Mouse (Mus musculus): ENCODE results near the gene Rpf2. TPM values are rescaled to one million over a fixed set of nuclear protein-coding genes. Genes with fewer than 3 reads are reported as not detected.

The Rpf2 gene
- polyA plus RNA-seq, 1 experiment from 2014 or later = 58.6 TPM

- H3K9me3 ChIP-seq (ENCODE audit: control insufficient read depth, low read length) = no peaks in the 10 kb centered on the region
- H3K4me1 ChIP-seq (ENCODE audit: control insufficient read depth, insufficient read depth, low read length) = no peaks in the 10 kb centered on the region
- H3K27me3 ChIP-seq (replicated peaks; ENCODE audit: control insufficient read depth, insufficient read depth, low read length) = no peaks in the 10 kb centered on the region
- peak; percentile 74 for DNase-seq (ENCODE audit: low spot score)
- peak overlapping the region; percentile 81 for H3K4me2 ChIP-seq (ENCODE audit: low read depth, low read length)
- peaks cover 4% of the 10 kb centered on the region for H3K36me3 ChIP-seq (ENCODE audit: control insufficient read depth, insufficient read depth, low read length)
- 4% methylated on average over 5 of the region's 5 CpGs for WGBS
- ATAC-seq (ENCODE audit: low read depth) = no peak
- no peak overlapping the region for H3K9ac ChIP-seq (ENCODE audit: low read depth, low read length)
- peak overlapping the region; percentile 84; the same call in 1 of the 2 replicates for H3K4me3 ChIP-seq (ENCODE audit: low read depth, low read length)
- H3K27ac ChIP-seq (replicated peaks; ENCODE audit: low read depth, low read length) = peak overlapping the region; percentile 96
These were observed 12.1 kb upstream of the Rpf2 start for GRCm38 (mm10) chr10:40258976-40259375.

- Histone ChIP-seq H3K27me3 (replicated peaks; ENCODE audit: control insufficient read depth, insufficient read depth, low read length) (no peaks in the 10 kb centered on the region), H3K27ac (replicated peaks; ENCODE audit: low read depth, low read length) (peak overlapping the region; percentile 96), H3K9ac (ENCODE audit: low read depth, low read length) (peak overlapping the region; percentile 91), H3K9me3 (ENCODE audit: control insufficient read depth, low read length) (no peaks in the 10 kb centered on the region), H3K4me3 (ENCODE audit: low read depth, low read length) (peak overlapping the region; percentile 84), H3K36me3 (ENCODE audit: control insufficient read depth, insufficient read depth, low read length) (peaks cover 9% of the 10 kb centered on the region), H3K4me1 (ENCODE audit: control insufficient read depth, insufficient read depth, low read length) (no peaks in the 10 kb centered on the region), H3K4me2 (ENCODE audit: low read depth, low read length) (peak overlapping the region; percentile 81)
- ATAC-seq (ENCODE audit: low read depth) (peak; percentile 88), DNase-seq (ENCODE audit: low spot score) (peak; percentile 98)
- under 1% methylated on average over 12 of the region's 12 CpGs for WGBS
These were observed 11.6 kb upstream of the Rpf2 start for GRCm38 (mm10) chr10:40258401-40258966.

- H3K27me3 ChIP-seq (replicated peaks; ENCODE audit: control insufficient read depth, insufficient read depth, low read length) = no peaks in the 10 kb centered on the region
- peak within 1 kb of the TSS; percentile 84 for H3K4me3 ChIP-seq (ENCODE audit: low read depth, low read length)
- peak; percentile 78 for ATAC-seq (ENCODE audit: low read depth)
- peak within 1 kb of the TSS; percentile 91 for H3K9ac ChIP-seq (ENCODE audit: low read depth, low read length)
- peaks cover 17% of the 10 kb centered on the region for H3K36me3 ChIP-seq (ENCODE audit: control insufficient read depth, insufficient read depth, low read length)
- peak within 1 kb of the TSS; percentile 81 for H3K4me2 ChIP-seq (ENCODE audit: low read depth, low read length)
- H3K9me3 ChIP-seq (ENCODE audit: control insufficient read depth, low read length) = no peaks in the 10 kb centered on the region
- peak within 1 kb of the TSS; percentile 96 for H3K27ac ChIP-seq (replicated peaks; ENCODE audit: low read depth, low read length)
- DNase-seq (ENCODE audit: low spot score) = peak; percentile 97
- H3K4me1 ChIP-seq (ENCODE audit: control insufficient read depth, insufficient read depth, low read length) = no peaks in the 10 kb centered on the region
- 0% methylated on average over 39 of the region's 43 CpGs for WGBS
These were observed 10.8 kb upstream of the Rpf2 start, which contains the start of gene Gtf3c6 for GRCm38 (mm10) chr10:40257414-40258255. Gtf3c6 (minus strand) TSS chr10:40258108.

- peak overlapping the region; percentile 81 for H3K4me2 ChIP-seq (ENCODE audit: low read depth, low read length)
- DNase-seq (ENCODE audit: low spot score) (peak; percentile 91), ATAC-seq (ENCODE audit: low read depth) (peak; percentile 56)
- peak overlapping the region; percentile 91 for H3K9ac ChIP-seq (ENCODE audit: low read depth, low read length)
- peak overlapping the region; percentile 96 for H3K27ac ChIP-seq (replicated peaks; ENCODE audit: low read depth, low read length)
- peaks cover 27% of the 10 kb centered on the region for H3K36me3 ChIP-seq (ENCODE audit: control insufficient read depth, insufficient read depth, low read length)
- WGBS = under 1% methylated on average over 5 of the region's 5 CpGs
- no peaks in the 10 kb centered on the region for H3K9me3 ChIP-seq (ENCODE audit: control insufficient read depth, low read length)
- H3K4me1 ChIP-seq (ENCODE audit: control insufficient read depth, insufficient read depth, low read length) = no peaks in the 10 kb centered on the region
- H3K27me3 ChIP-seq (replicated peaks; ENCODE audit: control insufficient read depth, insufficient read depth, low read length) = no peaks in the 10 kb centered on the region
- H3K4me3 ChIP-seq (ENCODE audit: low read depth, low read length) = peak overlapping the region; percentile 84
These were observed 9.9 kb upstream of the Rpf2 start for GRCm38 (mm10) chr10:40256716-40257115.

GRCm38 (mm10) chr10:40250969-40251368, 4.1 kb upstream of the Rpf2 start:
- WGBS = 87% methylated on average over 6 of the region's 6 CpGs
- peaks cover 67% of the 10 kb centered on the region for H3K36me3 ChIP-seq (ENCODE audit: control insufficient read depth, insufficient read depth, low read length)

GRCm38 (mm10) chr10:40249625-40250024, 2.8 kb upstream of the Rpf2 start:
- H3K36me3 ChIP-seq (ENCODE audit: control insufficient read depth, insufficient read depth, low read length) = peaks cover 67% of the 10 kb centered on the region
- H3K27me3 ChIP-seq (replicated peaks; ENCODE audit: control insufficient read depth, insufficient read depth, low read length) = no peaks in the 10 kb centered on the region
- ATAC-seq (ENCODE audit: low read depth) = no peak
- H3K27ac ChIP-seq (replicated peaks; ENCODE audit: low read depth, low read length) = no peak overlapping the region
- H3K9ac ChIP-seq (ENCODE audit: low read depth, low read length) = no peak overlapping the region
- peaks cover 9% of the 10 kb centered on the region; the same call in 1 of the 2 replicates for H3K4me1 ChIP-seq (ENCODE audit: control insufficient read depth, insufficient read depth, low read length)
- H3K9me3 ChIP-seq (ENCODE audit: control insufficient read depth, low read length) = no peaks in the 10 kb centered on the region
- 85% methylated on average over 9 of the region's 9 CpGs for WGBS
- no peak overlapping the region for H3K4me2 ChIP-seq (ENCODE audit: low read depth, low read length)
- H3K4me3 ChIP-seq (ENCODE audit: low read depth, low read length) = no peak overlapping the region
- no peak for DNase-seq (ENCODE audit: low spot score)

More at GRCm38 (mm10) chr10:40250969-40251368, 4.1 kb upstream of the Rpf2 start:
- Histone ChIP-seq H3K4me1 (ENCODE audit: control insufficient read depth, insufficient read depth, low read length) (peaks cover 5% of the 10 kb centered on the region; the same call in 1 of the 2 replicates), H3K27me3 (replicated peaks; ENCODE audit: control insufficient read depth, insufficient read depth, low read length) (no peaks in the 10 kb centered on the region), H3K4me3 (ENCODE audit: low read depth, low read length) (no peak overlapping the region), H3K27ac (replicated peaks; ENCODE audit: low read depth, low read length) (no peak overlapping the region), H3K9ac (ENCODE audit: low read depth, low read length) (no peak overlapping the region), H3K4me2 (ENCODE audit: low read depth, low read length) (no peak overlapping the region), H3K9me3 (ENCODE audit: control insufficient read depth, low read length) (no peaks in the 10 kb centered on the region)
- no peak for DNase-seq (ENCODE audit: low spot score)
- no peak for ATAC-seq (ENCODE audit: low read depth)

- peak overlapping the region; percentile 72 for H3K9ac ChIP-seq (ENCODE audit: low read depth, low read length)
- no peaks in the 10 kb centered on the region for H3K27me3 ChIP-seq (replicated peaks; ENCODE audit: control insufficient read depth, insufficient read depth, low read length)
- peak overlapping the region; percentile 73 for H3K4me2 ChIP-seq (ENCODE audit: low read depth, low read length)
- H3K9me3 ChIP-seq (ENCODE audit: control insufficient read depth, low read length) = no peaks in the 10 kb centered on the region
- H3K36me3 ChIP-seq (ENCODE audit: control insufficient read depth, insufficient read depth, low read length) = peaks cover 66% of the 10 kb centered on the region
- no peak for DNase-seq (ENCODE audit: low spot score)
- WGBS = 30% methylated on average over 11 of the region's 11 CpGs
- peaks cover 9% of the 10 kb centered on the region; the same call in 1 of the 2 replicates for H3K4me1 ChIP-seq (ENCODE audit: control insufficient read depth, insufficient read depth, low read length)
- H3K4me3 ChIP-seq (ENCODE audit: low read depth, low read length) = peak overlapping the region; percentile 69
- peak overlapping the region; percentile 46; the same call in 1 of the 2 replicates for H3K27ac ChIP-seq (replicated peaks; ENCODE audit: low read depth, low read length)
- ATAC-seq (ENCODE audit: low read depth) = 0 out of 2 replicates have a peak, but pooled peaks have one; percentile 15
These were observed 405 bp upstream of the Rpf2 start for GRCm38 (mm10) chr10:40247166-40247716.

- ATAC-seq (ENCODE audit: low read depth) = no peak
- Histone ChIP-seq H3K27me3 (replicated peaks; ENCODE audit: control insufficient read depth, insufficient read depth, low read length) (no peaks in the 10 kb centered on the region), H3K9ac (ENCODE audit: low read depth, low read length) (no peak overlapping the region), H3K4me2 (ENCODE audit: low read depth, low read length) (no peak overlapping the region), H3K4me3 (ENCODE audit: low read depth, low read length) (no peak overlapping the region), H3K4me1 (ENCODE audit: control insufficient read depth, insufficient read depth, low read length) (no peaks in the 10 kb centered on the region), H3K27ac (replicated peaks; ENCODE audit: low read depth, low read length) (no peak overlapping the region), H3K36me3 (ENCODE audit: control insufficient read depth, insufficient read depth, low read length) (peaks cover 85% of the 10 kb centered on the region), H3K9me3 (ENCODE audit: control insufficient read depth, low read length) (no peaks in the 10 kb centered on the region)
- WGBS = 92% methylated on average over 5 of the region's 5 CpGs
- DNase-seq (ENCODE audit: low spot score) = no peak
These were observed 9.0 kb downstream of the Rpf2 start for GRCm38 (mm10) chr10:40237826-40238225.
